Mouse (Mus musculus): ENCODE data around the gene Pced1b. TPM values are rescaled to one million over a fixed set of nuclear protein-coding genes. Genes with fewer than 3 reads are reported as not detected.

Gene Pced1b
- polyA plus RNA-seq, 1 experiment = 5.6 TPM

GRCm38 (mm10) chr15:97309533-97309932, 62.6 kb downstream of the Pced1b start:
- Histone ChIP-seq H3K36me3 (ENCODE audit: control insufficient read depth, insufficient read depth, low read length) (no peaks in the 10 kb centered on the region), H3K27ac (ENCODE audit: insufficient read depth, low read depth, low read length) (no peak overlapping the region), H3K4me3 (ENCODE audit: low read depth, low read length) (no peak overlapping the region), H3K4me1 (ENCODE audit: control insufficient read depth, insufficient read depth, insufficient read length, low read length) (no peaks in the 10 kb centered on the region), H3K27me3 (ENCODE audit: control insufficient read depth, insufficient read depth, low read length) (no peaks in the 10 kb centered on the region)
- 97% methylated on average over 2 of the region's 2 CpGs for WGBS
- TF ChIP-seq POLR2A (IDR thresholded peaks at IDR 0.05; ENCODE audit: low read depth, low read length) (no peak), CTCF (IDR thresholded peaks at IDR 0.05; ENCODE audit: extremely low read depth, insufficient read length, insufficient replicate concordance, low read depth, low read length) (no peak)

- Histone ChIP-seq H3K4me3 (ENCODE audit: low read depth, low read length) (no peak overlapping the region), H3K4me1 (ENCODE audit: control insufficient read depth, insufficient read depth, insufficient read length, low read length) (no peaks in the 10 kb centered on the region), H3K27me3 (ENCODE audit: control insufficient read depth, insufficient read depth, low read length) (no peaks in the 10 kb centered on the region), H3K36me3 (ENCODE audit: control insufficient read depth, insufficient read depth, low read length) (no peaks in the 10 kb centered on the region), H3K27ac (ENCODE audit: insufficient read depth, low read depth, low read length) (no peak overlapping the region)
- 80% methylated on average over 9 of the region's 9 CpGs for WGBS
- TF ChIP-seq POLR2A (IDR thresholded peaks at IDR 0.05; ENCODE audit: low read depth, low read length) (no peak), CTCF (IDR thresholded peaks at IDR 0.05; ENCODE audit: extremely low read depth, insufficient read length, insufficient replicate concordance, low read depth, low read length) (no peak)
Observed at GRCm38 (mm10) chr15:97310251-97310650, 63.3 kb downstream of the Pced1b start.

GRCm38 (mm10) chr15:97311211-97311610, 64.3 kb downstream of the Pced1b start:
- WGBS = 67% methylated on average over 7 of the region's 7 CpGs

GRCm38 (mm10) chr15:97311937-97312336, 65.0 kb downstream of the Pced1b start:
- no peak for TF ChIP-seq CTCF (IDR thresholded peaks at IDR 0.05; ENCODE audit: extremely low read depth, insufficient read length, insufficient replicate concordance, low read depth, low read length)
- no peak for TF ChIP-seq POLR2A (IDR thresholded peaks at IDR 0.05; ENCODE audit: low read depth, low read length)
- Histone ChIP-seq H3K27me3 (ENCODE audit: control insufficient read depth, insufficient read depth, low read length) (no peaks in the 10 kb centered on the region), H3K4me3 (ENCODE audit: low read depth, low read length) (no peak overlapping the region), H3K4me1 (ENCODE audit: control insufficient read depth, insufficient read depth, insufficient read length, low read length) (no peaks in the 10 kb centered on the region), H3K36me3 (ENCODE audit: control insufficient read depth, insufficient read depth, low read length) (no peaks in the 10 kb centered on the region), H3K27ac (ENCODE audit: insufficient read depth, low read depth, low read length) (no peak overlapping the region)
- 83% methylated on average over 8 of the region's 8 CpGs for WGBS

More at GRCm38 (mm10) chr15:97311211-97311610, 64.3 kb downstream of the Pced1b start:
- Histone ChIP-seq H3K4me1 (ENCODE audit: control insufficient read depth, insufficient read depth, insufficient read length, low read length) (no peaks in the 10 kb centered on the region), H3K36me3 (ENCODE audit: control insufficient read depth, insufficient read depth, low read length) (no peaks in the 10 kb centered on the region), H3K4me3 (ENCODE audit: low read depth, low read length) (no peak overlapping the region), H3K27me3 (ENCODE audit: control insufficient read depth, insufficient read depth, low read length) (no peaks in the 10 kb centered on the region), H3K27ac (ENCODE audit: insufficient read depth, low read depth, low read length) (no peak overlapping the region)
- TF ChIP-seq CTCF (IDR thresholded peaks at IDR 0.05; ENCODE audit: extremely low read depth, insufficient read length, insufficient replicate concordance, low read depth, low read length) (no peak), POLR2A (IDR thresholded peaks at IDR 0.05; ENCODE audit: low read depth, low read length) (no peak)

GRCm38 (mm10) chr15:97314720-97315421, 68.0 kb downstream of the Pced1b start:
- no peak overlapping the region for H3K4me3 ChIP-seq (ENCODE audit: low read depth, low read length)
- H3K27me3 ChIP-seq (ENCODE audit: control insufficient read depth, insufficient read depth, low read length) = no peaks in the 10 kb centered on the region
- no peaks in the 10 kb centered on the region for H3K36me3 ChIP-seq (ENCODE audit: control insufficient read depth, insufficient read depth, low read length)
- no peaks in the 10 kb centered on the region for H3K4me1 ChIP-seq (ENCODE audit: control insufficient read depth, insufficient read depth, insufficient read length, low read length)
- no peak for TF ChIP-seq CTCF (IDR thresholded peaks at IDR 0.05; ENCODE audit: extremely low read depth, insufficient read length, insufficient replicate concordance, low read depth, low read length)
- TF ChIP-seq POLR2A (IDR thresholded peaks at IDR 0.05; ENCODE audit: low read depth, low read length) = no peak
- H3K27ac ChIP-seq (ENCODE audit: insufficient read depth, low read depth, low read length) = no peak overlapping the region
- 86% methylated on average over 14 of the region's 14 CpGs for WGBS

- no peak overlapping the region for H3K4me3 ChIP-seq (ENCODE audit: low read depth, low read length)
- no peaks in the 10 kb centered on the region for H3K36me3 ChIP-seq (ENCODE audit: control insufficient read depth, insufficient read depth, low read length)
- no peaks in the 10 kb centered on the region for H3K4me1 ChIP-seq (ENCODE audit: control insufficient read depth, insufficient read depth, insufficient read length, low read length)
- no peak overlapping the region for H3K27ac ChIP-seq (ENCODE audit: insufficient read depth, low read depth, low read length)
- TF ChIP-seq CTCF (IDR thresholded peaks at IDR 0.05; ENCODE audit: extremely low read depth, insufficient read length, insufficient replicate concordance, low read depth, low read length) (no peak), POLR2A (IDR thresholded peaks at IDR 0.05; ENCODE audit: low read depth, low read length) (no peak)
- no peaks in the 10 kb centered on the region for H3K27me3 ChIP-seq (ENCODE audit: control insufficient read depth, insufficient read depth, low read length)
- 67% methylated on average over 9 of the region's 9 CpGs for WGBS
Observed at GRCm38 (mm10) chr15:97315422-97315757, 68.5 kb downstream of the Pced1b start.

GRCm38 (mm10) chr15:97318365-97319001, 71.6 kb downstream of the Pced1b start:
- H3K4me3 ChIP-seq (ENCODE audit: low read depth, low read length) = no peak overlapping the region
- no peaks in the 10 kb centered on the region for H3K4me1 ChIP-seq (ENCODE audit: control insufficient read depth, insufficient read depth, insufficient read length, low read length)
- no peaks in the 10 kb centered on the region for H3K36me3 ChIP-seq (ENCODE audit: control insufficient read depth, insufficient read depth, low read length)
- no peaks in the 10 kb centered on the region for H3K27me3 ChIP-seq (ENCODE audit: control insufficient read depth, insufficient read depth, low read length)
- 73% methylated on average over 21 of the region's 21 CpGs for WGBS
- H3K27ac ChIP-seq (ENCODE audit: insufficient read depth, low read depth, low read length) = no peak overlapping the region
- TF ChIP-seq CTCF (IDR thresholded peaks at IDR 0.05; ENCODE audit: extremely low read depth, insufficient read length, insufficient replicate concordance, low read depth, low read length) (no peak), POLR2A (IDR thresholded peaks at IDR 0.05; ENCODE audit: low read depth, low read length) (no peak)

Measured in small intestine, adult 2 months (tissue).